Mouse (Mus musculus): Measurements from ENCODE around the gene Ensa. TPM values are rescaled to one million over a fixed set of nuclear protein-coding genes. Genes with fewer than 3 reads are reported as not detected.

Ensa gene
- polyA plus RNA-seq, 1 experiment, result 88.8 TPM

GRCm38 (mm10) chr3:95645313-95646235, 20.8 kb downstream of the Ensa start:
- H3K27me3 ChIP-seq (ENCODE audit: control insufficient read depth, insufficient read depth, low read length), result no peaks in the 10 kb centered on the region
- WGBS, result 68% methylated on average over 10 of the region's 10 CpGs
- no peak for DNase-seq
- H3K27ac ChIP-seq (ENCODE audit: insufficient read depth, low read length), result no peak overlapping the region
- H3K4me1 ChIP-seq (ENCODE audit: control insufficient read depth, insufficient read depth, low read length), result no peaks in the 10 kb centered on the region
- H3K4me3 ChIP-seq (replicated peaks; ENCODE audit: insufficient read depth, low read depth, low read length), result no peak overlapping the region
- TF ChIP-seq CTCF (IDR thresholded peaks at IDR 0.05; ENCODE audit: borderline replicate concordance, insufficient read depth, low read depth, low read length) (no peak), POLR2A (IDR thresholded peaks at IDR 0.05; ENCODE audit: borderline replicate concordance, insufficient read depth, low read length) (no peak)

- no peaks in the 10 kb centered on the region for H3K27me3 ChIP-seq (ENCODE audit: control insufficient read depth, insufficient read depth, low read length)
- H3K4me1 ChIP-seq (ENCODE audit: control insufficient read depth, insufficient read depth, low read length), result no peaks in the 10 kb centered on the region
- no peak for DNase-seq
- no peak overlapping the region for H3K27ac ChIP-seq (ENCODE audit: insufficient read depth, low read length)
- WGBS, result 90% methylated on average over 5 of the region's 5 CpGs
- H3K4me3 ChIP-seq (replicated peaks; ENCODE audit: insufficient read depth, low read depth, low read length), result no peak overlapping the region
- TF ChIP-seq POLR2A (IDR thresholded peaks at IDR 0.05; ENCODE audit: borderline replicate concordance, insufficient read depth, low read length) (no peak), CTCF (IDR thresholded peaks at IDR 0.05; ENCODE audit: borderline replicate concordance, insufficient read depth, low read depth, low read length) (no peak)
These were observed 23.2 kb downstream of the Ensa start for GRCm38 (mm10) chr3:95648016-95648415.

- WGBS, result 63% methylated on average over 6 of the region's 6 CpGs
- H3K4me3 ChIP-seq (replicated peaks; ENCODE audit: insufficient read depth, low read depth, low read length), result no peak overlapping the region
- TF ChIP-seq CTCF (IDR thresholded peaks at IDR 0.05; ENCODE audit: borderline replicate concordance, insufficient read depth, low read depth, low read length) (no peak), POLR2A (IDR thresholded peaks at IDR 0.05; ENCODE audit: borderline replicate concordance, insufficient read depth, low read length) (no peak)
These were observed 25.7 kb downstream of the Ensa start for GRCm38 (mm10) chr3:95650276-95651032.

GRCm38 (mm10) chr3:95651033-95651373, 26.2 kb downstream of the Ensa start:
- no peak for DNase-seq
- WGBS, result 88% methylated on average over 3 of the region's 3 CpGs
- no peak overlapping the region for H3K27ac ChIP-seq (ENCODE audit: insufficient read depth, low read length)
- no peak overlapping the region for H3K4me3 ChIP-seq (replicated peaks; ENCODE audit: insufficient read depth, low read depth, low read length)
- no peaks in the 10 kb centered on the region for H3K4me1 ChIP-seq (ENCODE audit: control insufficient read depth, insufficient read depth, low read length)
- TF ChIP-seq POLR2A (IDR thresholded peaks at IDR 0.05; ENCODE audit: borderline replicate concordance, insufficient read depth, low read length), result no peak
- no peak for TF ChIP-seq CTCF (IDR thresholded peaks at IDR 0.05; ENCODE audit: borderline replicate concordance, insufficient read depth, low read depth, low read length)
- H3K27me3 ChIP-seq (ENCODE audit: control insufficient read depth, insufficient read depth, low read length), result no peaks in the 10 kb centered on the region

More at GRCm38 (mm10) chr3:95650276-95651032, 25.7 kb downstream of the Ensa start:
- Histone ChIP-seq H3K27ac (ENCODE audit: insufficient read depth, low read length) (peak overlapping the region; percentile 52; the same call in 1 of the 2 replicates), H3K27me3 (ENCODE audit: control insufficient read depth, insufficient read depth, low read length) (no peaks in the 10 kb centered on the region), H3K4me1 (ENCODE audit: control insufficient read depth, insufficient read depth, low read length) (no peaks in the 10 kb centered on the region)
- no peak for DNase-seq

DNA sequence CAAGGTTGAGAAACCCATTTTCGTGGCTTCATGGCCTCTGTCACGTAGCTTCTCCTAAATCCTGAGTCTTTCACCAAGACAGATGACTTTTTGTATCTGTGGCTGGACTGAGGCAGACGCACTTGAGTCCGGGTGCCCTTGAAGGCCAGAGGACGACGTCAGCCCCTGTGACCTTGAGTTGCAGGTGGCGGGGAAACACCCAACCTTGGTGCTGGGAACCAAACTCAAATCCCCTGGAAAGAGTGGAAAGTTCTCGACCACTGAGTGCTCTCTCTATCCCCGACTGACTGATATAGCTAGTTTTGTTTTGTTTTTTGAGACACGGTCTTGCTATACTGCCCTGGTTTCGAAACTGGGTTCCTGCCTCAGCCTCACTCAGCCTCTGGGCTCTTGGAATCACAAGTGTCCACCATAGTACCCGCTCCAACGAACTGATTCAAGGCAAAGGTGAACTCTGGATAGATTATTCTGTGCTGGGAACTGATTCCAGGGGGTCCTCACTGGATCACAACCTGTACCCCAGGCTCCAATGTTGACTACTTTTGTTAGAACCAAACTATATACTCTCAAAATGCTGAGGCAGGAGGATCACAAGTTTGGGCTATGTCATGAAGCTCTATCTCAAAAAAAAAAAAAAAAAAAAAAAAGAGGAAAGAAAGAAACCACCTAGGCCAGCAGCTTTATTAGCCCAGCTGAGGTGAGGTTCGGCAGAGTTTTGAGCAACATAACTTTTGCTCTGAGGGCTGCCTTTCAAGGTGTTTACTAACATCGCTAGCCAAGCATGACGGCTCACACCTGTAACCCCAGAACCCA, 26.8 kb downstream of the Ensa start:
- H3K27me3 ChIP-seq (ENCODE audit: control insufficient read depth, insufficient read depth, low read length), result no peaks in the 10 kb centered on the region
- H3K27ac ChIP-seq (ENCODE audit: insufficient read depth, low read length), result no peak overlapping the region
- 89% methylated on average over 16 of the region's 16 CpGs for WGBS
- DNase-seq, result no peak
- H3K4me1 ChIP-seq (ENCODE audit: control insufficient read depth, insufficient read depth, low read length), result no peaks in the 10 kb centered on the region
- no peak overlapping the region for H3K4me3 ChIP-seq (replicated peaks; ENCODE audit: insufficient read depth, low read depth, low read length)
- TF ChIP-seq CTCF (IDR thresholded peaks at IDR 0.05; ENCODE audit: borderline replicate concordance, insufficient read depth, low read depth, low read length), result no peak
- no peak for TF ChIP-seq POLR2A (IDR thresholded peaks at IDR 0.05; ENCODE audit: borderline replicate concordance, insufficient read depth, low read length)

GRCm38 (mm10) chr3:95652204-95652811, 27.5 kb downstream of the Ensa start:
- Histone ChIP-seq H3K4me1 (ENCODE audit: control insufficient read depth, insufficient read depth, low read length) (no peaks in the 10 kb centered on the region), H3K27me3 (ENCODE audit: control insufficient read depth, insufficient read depth, low read length) (no peaks in the 10 kb centered on the region), H3K27ac (ENCODE audit: insufficient read depth, low read length) (no peak overlapping the region), H3K4me3 (replicated peaks; ENCODE audit: insufficient read depth, low read depth, low read length) (no peak overlapping the region)
- DNase-seq, result no peak
- WGBS, result 64% methylated on average over 7 of the region's 7 CpGs
- no peak for TF ChIP-seq POLR2A (IDR thresholded peaks at IDR 0.05; ENCODE audit: borderline replicate concordance, insufficient read depth, low read length)
- TF ChIP-seq CTCF (IDR thresholded peaks at IDR 0.05; ENCODE audit: borderline replicate concordance, insufficient read depth, low read depth, low read length), result no peak

DNA sequence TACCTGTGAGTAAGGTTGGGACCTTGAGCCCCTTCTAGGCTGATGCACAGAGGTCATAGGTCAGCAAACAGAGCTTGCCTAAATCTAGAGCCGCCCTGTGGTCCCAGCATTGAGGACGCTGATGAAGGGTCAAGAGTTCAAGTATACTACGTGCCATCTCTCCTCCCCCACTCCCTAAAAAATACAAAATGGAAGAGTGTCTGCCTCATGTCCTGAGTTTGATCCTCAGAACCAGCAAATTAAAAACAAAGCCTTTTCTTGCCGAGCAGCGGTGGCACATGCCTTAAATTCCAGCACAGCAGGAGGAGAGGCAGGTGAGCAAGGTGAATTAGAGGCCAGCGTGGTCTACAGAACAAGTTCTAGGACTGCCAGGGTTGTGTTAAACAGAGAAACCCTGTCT, 28.1 kb downstream of the Ensa start:
- H3K4me1 ChIP-seq (ENCODE audit: control insufficient read depth, insufficient read depth, low read length), result no peaks in the 10 kb centered on the region
- TF ChIP-seq POLR2A (IDR thresholded peaks at IDR 0.05; ENCODE audit: borderline replicate concordance, insufficient read depth, low read length) (no peak), CTCF (IDR thresholded peaks at IDR 0.05; ENCODE audit: borderline replicate concordance, insufficient read depth, low read depth, low read length) (no peak)
- H3K27ac ChIP-seq (ENCODE audit: insufficient read depth, low read length), result no peak overlapping the region
- no peaks in the 10 kb centered on the region for H3K27me3 ChIP-seq (ENCODE audit: control insufficient read depth, insufficient read depth, low read length)
- 45% methylated on average over 6 of the region's 6 CpGs for WGBS
- no peak for DNase-seq
- no peak overlapping the region for H3K4me3 ChIP-seq (replicated peaks; ENCODE audit: insufficient read depth, low read depth, low read length)
